Mouse (Mus musculus) cerebellum, adult 2 months (tissue): ENCODE measurements around the gene Gm12845. TPM values are rescaled to one million over a fixed set of nuclear protein-coding genes. Genes with fewer than 3 reads are reported as not detected.

Source experiments
- DNase-seq, 2 experiments: peaks; one replicate each; pipeline ENCODE4 v3.0.0; 2021
- H3K27ac ChIP-seq: fragments of 200-500 bp; 2 replicates; pipeline ENCODE4 v1.5.1; 2012; ENCODE audit warnings: low read length, control low read depth, inconsistent platforms; ENCODE audit not compliant: insufficient read depth
- H3K27me3 ChIP-seq: fragments of 200-500 bp; 2 replicates; pipeline ENCODE4 v1.6.1; 2012; ENCODE audit warnings: inconsistent platforms, mild to moderate bottlenecking, low read length, moderate library complexity; ENCODE audit not compliant: control insufficient read depth, insufficient read depth
- H3K4me1 ChIP-seq: fragments of 200-500 bp; 2 replicates; pipeline ENCODE4 v1.6.1; 2011; ENCODE audit warnings: low read length; ENCODE audit not compliant: control insufficient read depth, insufficient read depth
- H3K4me3 ChIP-seq: fragments of 200-500 bp; replicated peaks from 2 replicates; pipeline ENCODE3; 2011; ENCODE audit warnings: mild to moderate bottlenecking, low read depth, low read length, control low read depth; ENCODE audit not compliant: insufficient read depth
- CTCF ChIP-seq: fragments of 200-500 bp; IDR thresholded peaks from 2 replicates; pipeline ENCODE4 v1.5.1; 2011; ENCODE audit warnings: low read depth, mild to moderate bottlenecking, control low read depth, low read length, moderate library complexity, borderline replicate concordance; ENCODE audit not compliant: insufficient read depth
- POLR2A ChIP-seq: fragments of 200-500 bp; IDR thresholded peaks from 2 replicates; pipeline ENCODE4 v1.6.1; 2011; ENCODE audit warnings: low read length, control low read depth, borderline replicate concordance; ENCODE audit not compliant: insufficient read depth
- WGBS: fragments of 180-500 bp; shearing (Covaris S2); methylation state at CpG from one replicate; pipeline ENCODE4 v1.1.7; 2018; 5-methylcytosine and 5-hydroxymethylcytosine counted together
- polyA plus RNA-seq: library from polyadenylated mRNA; depleted of rRNA; stranded (reverse); fragments of >200 nt; gene quantifications from 2 replicates; pipeline ENCODE4 v1.2.3, GENCODE M21; 2012; rRNA removed

Gm12845 gene
- polyA plus RNA-seq, 1 experiment = not detected

- Histone ChIP-seq H3K4me1 (no peaks in the 10 kb centered on the region), H3K4me3 (no peak overlapping the region), H3K27ac (no peak overlapping the region), H3K27me3 (no peaks in the 10 kb centered on the region)
- no peak for TF ChIP-seq POLR2A
- TF ChIP-seq CTCF = peak; percentile 18; the same call in 1 of the 2 replicates
- 30% methylated on average over 5 of the region's 5 CpGs for WGBS
- DNase-seq = peak; percentile 22 to 32
Observed at GRCm38 (mm10) chr4:117770935-117771334, 46.7 kb downstream of the Gm12845 start.

- WGBS = 73% methylated on average over 9 of the region's 9 CpGs
- TF ChIP-seq CTCF = no peak
- no peak for TF ChIP-seq POLR2A
- Histone ChIP-seq H3K27ac (no peak overlapping the region), H3K4me3 (no peak overlapping the region), H3K4me1 (no peaks in the 10 kb centered on the region), H3K27me3 (no peaks in the 10 kb centered on the region)
- DNase-seq = no peak
Observed at GRCm38 (mm10) chr4:117772960-117773359, 48.7 kb downstream of the Gm12845 start.

Other genes starting within 250 kb of the Gm12845 start
- 170 and 183 TPM in 2 replicates for gene Rnf220, start 227.4 kb upstream of the Gm12845 start, polyA plus RNA-seq
- 141 and 142 TPM in 2 replicates for gene Eri3, start 174.0 kb upstream of the Gm12845 start, polyA plus RNA-seq
- 48.7 and 53.5 TPM in 2 replicates for gene Dmap1, start 42.1 kb upstream of the Gm12845 start, polyA plus RNA-seq
- gene Klf17, start 41.2 kb downstream of the Gm12845 start, polyA plus RNA-seq = not detected in 2 replicates
- 178 and 197 TPM in 2 replicates for gene Slc6a9, start 110.1 kb downstream of the Gm12845 start, polyA plus RNA-seq
- gene Ccdc24, start 148.1 kb downstream of the Gm12845 start, polyA plus RNA-seq = 1.8 and 3.4 TPM in 2 replicates
- gene B4galt2, start 159.1 kb downstream of the Gm12845 start, polyA plus RNA-seq = 41.0 and 42.0 TPM in 2 replicates
- gene Atp6v0b, start 162.9 kb downstream of the Gm12845 start, polyA plus RNA-seq = 669 and 676 TPM in 2 replicates
- 16.6 and 18.0 TPM in 2 replicates for gene Dph2, start 167.6 kb downstream of the Gm12845 start, polyA plus RNA-seq
- 183 and 192 TPM in 2 replicates for gene Ipo13, start 190.6 kb downstream of the Gm12845 start, polyA plus RNA-seq
- 0.38 and 0.40 TPM in 2 replicates for gene Artn, start 205.4 kb downstream of the Gm12845 start, polyA plus RNA-seq